Mouse (Mus musculus) stomach, embryonic 14.5 days (tissue): ENCODE measurements around the gene Nedd1. TPM values are rescaled to one million over a fixed set of nuclear protein-coding genes. Genes with fewer than 3 reads are reported as not detected.

Source experiments
- ATAC-seq: fragments of 200-750 bp; cut with Nextera tagmentation; 2 replicates; pipeline ENCODE4 v1.8.0; 2017; ENCODE audit warnings: low read depth, moderate TSS enrichment; ENCODE audit not compliant: insufficient number of reproducible peaks, insufficient read depth, low FRiP score
- H3K27ac ChIP-seq: fragments of 300-500 bp; sonication (generic); 2 replicates; pipeline ENCODE4 v1.5.1; 2014; ENCODE audit warnings: mild to moderate bottlenecking, low read length, moderate library complexity, mixed read lengths
- H3K27me3 ChIP-seq: fragments of 300-500 bp; sonication (generic); 2 replicates; pipeline ENCODE4 v1.6.1; 2014; ENCODE audit warnings: low read length, control low read depth, mixed read lengths; ENCODE audit not compliant: control insufficient read depth, insufficient read depth
- H3K36me3 ChIP-seq: fragments of 300-500 bp; sonication (generic); 2 replicates; pipeline ENCODE4 v1.6.1; 2014; ENCODE audit warnings: mild to moderate bottlenecking, control low read depth, low read length, moderate library complexity, mixed read lengths; ENCODE audit not compliant: control insufficient read depth, insufficient read depth
- H3K4me1 ChIP-seq: fragments of 300-500 bp; sonication (generic); 2 replicates; pipeline ENCODE4 v1.6.1; 2014; ENCODE audit warnings: low read length, control low read depth, mixed read lengths; ENCODE audit not compliant: control insufficient read depth, insufficient read depth
- H3K4me2 ChIP-seq: fragments of 300-500 bp; sonication (generic); replicated peaks from 2 replicates; pipeline ENCODE4 v1.6.1; 2014; ENCODE audit warnings: low read depth, low read length, control low read depth
- H3K4me3 ChIP-seq: fragments of 300-500 bp; sonication (generic); 2 replicates; pipeline ENCODE4 v1.5.1; 2014; ENCODE audit warnings: low read depth, low read length, control low read depth
- H3K9ac ChIP-seq: fragments of 300-500 bp; sonication (generic); replicated peaks from 2 replicates; pipeline ENCODE4 v1.6.1; 2014; ENCODE audit warnings: low read depth, mild to moderate bottlenecking, control low read depth, low read length, moderate library complexity, mixed read lengths
- H3K9me3 ChIP-seq: fragments of 300-500 bp; sonication (generic); 2 replicates; pipeline ENCODE4 v1.6.1; 2016; ENCODE audit warnings: low read depth, low read length, control low read depth; ENCODE audit not compliant: control insufficient read depth
- WGBS: fragments of 180-500 bp; shearing (Covaris S2); extraction: QIAGEN DNeasy Blood & Tissue Kit; methylation state at CpG from one replicate; pipeline ENCODE4 v1.1.7; 2014; 5-methylcytosine and 5-hydroxymethylcytosine counted together
- polyA plus RNA-seq: library from polyadenylated mRNA; unstranded; fragments of >200 nt; fragmentation: Nextera tagmentation; extraction: Ambion mirVana; gene quantifications from 2 replicates; pipeline ENCODE4 v1.2.1, GENCODE M21; 2014

Nedd1 gene
- polyA plus RNA-seq, 1 experiment from 2014 or later: 46.5 TPM

- no peaks in the 10 kb centered on the region for H3K9me3 ChIP-seq
- H3K27me3 ChIP-seq: no peaks in the 10 kb centered on the region
- no peaks in the 10 kb centered on the region for H3K4me1 ChIP-seq
- 83% methylated on average over 5 of the region's 5 CpGs for WGBS
- H3K36me3 ChIP-seq: no peaks in the 10 kb centered on the region
- H3K9ac ChIP-seq: no peak overlapping the region
- H3K4me2 ChIP-seq: no peak overlapping the region
- H3K27ac ChIP-seq: no peak overlapping the region
- no peak for ATAC-seq
- no peak overlapping the region for H3K4me3 ChIP-seq
Measured at GRCm38 (mm10) chr10:92665287-92665686, 56.9 kb downstream of the Nedd1 start.

GRCm38 (mm10) chr10:92653266-92653665, 69.0 kb downstream of the Nedd1 start:
- Histone ChIP-seq H3K36me3 (no peaks in the 10 kb centered on the region), H3K9me3 (no peaks in the 10 kb centered on the region), H3K27me3 (no peaks in the 10 kb centered on the region), H3K9ac (no peak overlapping the region), H3K27ac (no peak overlapping the region), H3K4me3 (no peak overlapping the region), H3K4me2 (no peak overlapping the region), H3K4me1 (no peaks in the 10 kb centered on the region)
- ATAC-seq: no peak
- 68% methylated on average over 4 of the region's 4 CpGs for WGBS

GRCm38 (mm10) chr10:92652399-92652920, 69.8 kb downstream of the Nedd1 start:
- Histone ChIP-seq H3K9ac (no peak overlapping the region), H3K27ac (no peak overlapping the region), H3K4me1 (no peaks in the 10 kb centered on the region), H3K9me3 (no peaks in the 10 kb centered on the region), H3K36me3 (no peaks in the 10 kb centered on the region), H3K4me2 (no peak overlapping the region), H3K4me3 (no peak overlapping the region), H3K27me3 (no peaks in the 10 kb centered on the region)
- 47% methylated on average over 3 of the region's 3 CpGs for WGBS
- ATAC-seq: no peak

- no peaks in the 10 kb centered on the region for H3K4me1 ChIP-seq
- WGBS: 95% methylated on average over 3 of the region's 3 CpGs
- no peak overlapping the region for H3K9ac ChIP-seq
- H3K4me3 ChIP-seq: no peak overlapping the region
- H3K36me3 ChIP-seq: no peaks in the 10 kb centered on the region
- H3K4me2 ChIP-seq: no peak overlapping the region
- H3K9me3 ChIP-seq: no peaks in the 10 kb centered on the region
- no peak overlapping the region for H3K27ac ChIP-seq
- no peaks in the 10 kb centered on the region for H3K27me3 ChIP-seq
- ATAC-seq: no peak
Measured at GRCm38 (mm10) chr10:92651266-92651665, 71.0 kb downstream of the Nedd1 start.

DNA sequence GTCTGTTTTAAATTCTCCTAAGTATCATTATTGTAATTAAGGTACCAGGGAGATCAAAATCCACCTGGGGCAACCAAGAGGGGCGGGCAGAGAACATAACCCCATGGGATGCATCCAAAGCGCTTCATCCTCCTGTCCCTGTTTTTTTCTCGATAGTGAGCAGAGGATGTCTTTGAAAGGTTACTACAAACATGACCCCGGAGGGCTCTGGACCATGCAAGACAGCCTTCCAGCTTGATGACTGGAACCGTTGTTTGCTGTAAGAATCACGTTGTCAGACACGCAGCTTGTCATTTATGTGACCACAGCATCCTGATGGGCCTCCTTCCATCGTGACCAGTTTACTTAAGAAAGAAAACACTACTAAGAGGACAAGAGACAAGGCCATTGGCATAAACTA, 73.1 kb downstream of the Nedd1 start:
- Histone ChIP-seq H3K9ac (no peak overlapping the region), H3K36me3 (no peaks in the 10 kb centered on the region), H3K27me3 (no peaks in the 10 kb centered on the region), H3K9me3 (no peaks in the 10 kb centered on the region), H3K4me1 (no peaks in the 10 kb centered on the region), H3K4me3 (no peak overlapping the region), H3K27ac (no peak overlapping the region), H3K4me2 (no peak overlapping the region)
- WGBS: 71% methylated on average over 8 of the region's 8 CpGs
- ATAC-seq: no peak

- no peaks in the 10 kb centered on the region for H3K9me3 ChIP-seq
- H3K9ac ChIP-seq: no peak overlapping the region
- no peak overlapping the region for H3K4me3 ChIP-seq
- WGBS: 84% methylated on average over 2 of the region's 2 CpGs
- no peaks in the 10 kb centered on the region for H3K4me1 ChIP-seq
- H3K4me2 ChIP-seq: no peak overlapping the region
- H3K36me3 ChIP-seq: no peaks in the 10 kb centered on the region
- H3K27ac ChIP-seq: no peak overlapping the region
- H3K27me3 ChIP-seq: no peaks in the 10 kb centered on the region
- ATAC-seq: no peak
Measured at GRCm38 (mm10) chr10:92647691-92648090, 74.5 kb downstream of the Nedd1 start.

DNA sequence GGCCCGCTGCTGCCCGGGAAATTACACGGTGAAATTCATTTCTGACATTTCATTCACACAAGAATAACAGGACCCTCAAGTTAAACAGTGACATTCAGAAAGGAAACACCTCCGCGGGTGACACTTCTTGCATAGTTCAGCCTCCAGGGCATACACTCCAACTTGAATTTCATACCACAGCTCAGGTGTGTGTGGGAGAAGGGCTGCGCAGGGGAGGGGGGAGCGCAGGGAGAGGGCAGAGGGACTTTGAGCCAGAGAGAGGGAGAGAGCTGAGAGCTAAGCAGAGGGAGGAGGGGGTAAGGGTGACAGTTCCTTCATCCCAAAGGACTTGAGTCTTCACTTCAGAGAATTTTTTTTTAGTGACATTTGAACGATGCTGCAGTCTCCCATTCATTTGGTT, 78.2 kb downstream of the Nedd1 start:
- no peak overlapping the region for H3K27ac ChIP-seq
- no peak for ATAC-seq

GRCm38 (mm10) chr10:92641032-92641431, 81.2 kb downstream of the Nedd1 start:
- Histone ChIP-seq H3K36me3 (no peaks in the 10 kb centered on the region), H3K9ac (no peak overlapping the region), H3K4me3 (no peak overlapping the region), H3K4me2 (no peak overlapping the region), H3K27ac (no peak overlapping the region), H3K4me1 (no peaks in the 10 kb centered on the region), H3K27me3 (no peaks in the 10 kb centered on the region), H3K9me3 (0 out of 2 replicates have a peak, but pooled peaks cover 2% of the 10 kb centered on the region)
- ATAC-seq: no peak

More for the DNA sequence above, 78.2 kb downstream of the Nedd1 start:
- Histone ChIP-seq H3K27me3 (no peaks in the 10 kb centered on the region), H3K4me1 (no peaks in the 10 kb centered on the region), H3K36me3 (no peaks in the 10 kb centered on the region), H3K4me2 (no peak overlapping the region), H3K9ac (no peak overlapping the region), H3K9me3 (no peaks in the 10 kb centered on the region), H3K4me3 (no peak overlapping the region)
- WGBS: 66% methylated on average over 8 of the region's 8 CpGs
